Mouse (Mus musculus) testis, postnatal 10 days (tissue): ENCODE measurements at regions not wholly inside any gene's neighbourhood (a gene's known extent, or its start where the extent isn't known, plus 50 kb on each side); places are given as distances from the start of the nearest gene placed in this dataset.

Source experiments
- DNase-seq: peaks from one replicate; pipeline ENCODE4 v3.0.0; 2021; ENCODE audit warnings: low spot score

DNA sequence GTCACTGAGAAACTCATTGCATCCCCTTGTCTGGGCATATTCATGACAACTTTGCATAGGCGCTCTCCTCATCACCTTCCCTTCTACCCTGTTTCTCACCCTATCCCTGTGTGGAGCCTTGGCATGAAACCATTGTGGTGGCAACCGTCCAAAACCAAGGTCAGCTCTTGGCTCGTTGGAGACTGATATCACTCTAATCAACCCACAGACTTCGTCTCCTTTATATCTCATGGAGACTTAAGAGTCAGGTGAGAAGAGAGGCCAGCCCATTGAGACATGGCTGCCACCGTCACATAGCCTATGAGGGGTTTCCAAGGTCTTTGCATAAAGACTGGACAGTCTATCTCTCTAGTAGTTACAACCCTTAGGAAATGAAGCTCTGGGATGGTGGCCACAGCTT, 305.5 kb upstream of the Runx1 start:
- DNase-seq = no peak

DNA sequence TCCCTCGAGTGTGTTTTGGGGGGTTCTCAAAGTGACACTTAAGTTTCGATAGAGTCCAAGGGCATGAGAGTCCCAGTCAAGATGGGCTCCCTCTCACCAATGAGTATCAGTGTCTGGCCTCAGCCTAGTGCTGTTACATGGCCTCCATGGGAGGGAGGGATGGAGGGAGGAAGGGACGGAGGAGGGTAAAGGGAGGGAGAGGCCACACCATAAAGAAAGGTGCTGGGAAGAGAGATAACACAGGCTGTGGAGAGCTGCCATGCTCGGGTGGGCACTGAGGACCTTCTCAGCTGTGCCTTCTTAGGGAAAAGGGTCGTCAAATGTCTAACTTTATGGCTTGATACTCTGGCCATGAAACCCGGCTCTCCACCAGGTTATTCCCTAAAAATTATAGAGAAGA, 304.7 kb upstream of the Runx1 start:
- DNase-seq = no peak

DNA sequence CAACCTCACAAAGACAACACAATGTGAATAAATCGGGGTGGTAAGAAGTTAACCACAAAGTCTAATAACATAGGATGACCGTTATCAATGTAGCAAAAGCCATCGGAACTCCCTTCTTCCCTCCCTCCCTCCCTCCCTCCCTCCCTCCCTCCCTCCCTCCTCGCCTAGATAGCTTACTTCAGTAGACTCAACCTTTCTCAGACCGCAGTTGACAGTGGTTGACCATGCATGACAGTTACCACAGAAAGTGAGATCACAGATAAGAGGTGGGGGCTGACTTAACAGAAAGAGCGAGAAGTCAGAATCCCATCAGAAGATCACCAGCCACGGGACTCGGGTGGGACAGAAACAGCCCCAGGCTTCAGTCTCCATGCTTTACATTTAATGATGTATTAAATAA, 297.8 kb upstream of the Runx1 start:
- no peak for DNase-seq

DNA sequence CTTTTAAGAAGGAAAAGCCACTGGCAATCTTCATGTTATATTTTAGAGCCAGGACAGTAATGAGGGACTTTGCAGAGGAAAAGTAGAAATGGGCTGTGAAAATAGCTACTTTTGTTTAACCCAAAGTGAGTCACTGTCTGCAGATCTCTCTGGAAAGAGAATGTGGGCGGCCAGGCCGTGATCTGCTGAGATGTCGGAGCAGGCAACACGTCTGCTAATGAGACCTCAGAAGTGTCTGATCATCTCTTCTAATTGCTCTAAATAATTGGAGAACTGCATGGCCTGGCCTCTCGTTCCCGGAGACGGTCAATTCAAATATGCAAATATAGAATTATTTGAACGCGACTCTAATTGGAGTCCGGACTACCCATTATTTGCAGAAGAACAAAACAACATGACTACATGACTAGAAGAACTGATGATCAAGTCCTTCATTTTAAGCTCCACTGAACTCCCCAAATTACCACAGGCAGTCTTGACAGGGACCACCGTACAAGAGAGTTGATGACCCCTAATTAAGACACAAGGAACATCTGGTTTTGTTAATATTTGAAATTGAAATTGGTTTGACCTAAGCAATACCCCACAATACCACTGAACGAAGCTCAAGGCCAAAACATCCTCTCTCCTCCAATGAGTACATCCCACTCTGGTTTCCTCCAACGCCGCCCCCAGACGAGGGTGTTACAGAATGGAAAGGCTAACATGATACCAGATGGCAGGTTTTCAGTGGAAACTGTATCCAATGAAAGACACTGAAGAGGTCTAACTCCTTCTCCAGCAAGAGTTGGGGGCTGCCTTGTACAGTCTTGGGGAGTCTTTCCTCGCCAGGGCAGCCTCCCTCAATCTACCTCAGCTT, 290.4 kb upstream of the Runx1 start:
- DNase-seq = no peak

- no peak for DNase-seq
Observed at GRCm38 (mm10) chr16:93110912-93111311, 285.0 kb upstream of the Runx1 start.

- DNase-seq = no peak
Observed at GRCm38 (mm10) chr16:93110451-93110850, 284.5 kb upstream of the Runx1 start.

- no peak for DNase-seq
Observed at GRCm38 (mm10) chr16:93109683-93110407, 283.9 kb upstream of the Runx1 start.

- DNase-seq = no peak
Observed at GRCm38 (mm10) chr16:93107524-93107845, 281.5 kb upstream of the Runx1 start.

DNA sequence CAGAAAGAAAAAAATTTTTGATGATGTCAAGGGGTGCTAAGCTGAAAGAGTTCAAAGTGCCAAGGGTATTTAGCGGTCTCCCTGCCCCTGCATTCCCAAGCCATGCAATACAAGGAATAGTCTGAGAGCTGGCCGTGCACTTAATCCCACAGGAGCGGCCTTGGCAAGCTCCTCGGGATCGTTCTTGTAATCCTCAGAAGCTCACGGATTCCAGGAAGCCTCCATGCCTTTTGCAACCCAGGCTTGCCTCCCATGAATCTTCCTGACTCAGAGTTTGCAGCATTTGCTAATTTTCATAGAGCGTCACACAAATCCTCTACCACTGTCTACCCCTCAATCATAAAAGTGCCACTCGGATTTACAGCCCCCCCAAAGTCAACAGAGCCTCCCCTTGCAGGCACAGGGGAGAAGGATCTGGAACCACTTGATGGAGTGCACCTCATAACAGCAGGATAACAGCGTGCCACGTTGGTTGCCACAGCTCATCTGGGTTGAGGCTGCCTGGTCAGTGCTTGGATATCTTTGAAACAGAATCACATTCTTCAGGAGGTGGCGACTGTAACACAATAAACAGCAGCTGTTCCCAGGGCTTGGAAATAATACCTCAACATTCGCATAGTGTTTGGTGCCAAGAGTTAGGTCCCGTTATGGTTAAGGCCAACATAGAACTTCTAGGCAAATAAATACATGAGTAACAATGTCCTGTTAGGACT, 281.0 kb upstream of the Runx1 start:
- peak; percentile 47 for DNase-seq

GRCm38 (mm10) chr16:93102174-93102573, 276.2 kb upstream of the Runx1 start:
- no peak for DNase-seq

DNA sequence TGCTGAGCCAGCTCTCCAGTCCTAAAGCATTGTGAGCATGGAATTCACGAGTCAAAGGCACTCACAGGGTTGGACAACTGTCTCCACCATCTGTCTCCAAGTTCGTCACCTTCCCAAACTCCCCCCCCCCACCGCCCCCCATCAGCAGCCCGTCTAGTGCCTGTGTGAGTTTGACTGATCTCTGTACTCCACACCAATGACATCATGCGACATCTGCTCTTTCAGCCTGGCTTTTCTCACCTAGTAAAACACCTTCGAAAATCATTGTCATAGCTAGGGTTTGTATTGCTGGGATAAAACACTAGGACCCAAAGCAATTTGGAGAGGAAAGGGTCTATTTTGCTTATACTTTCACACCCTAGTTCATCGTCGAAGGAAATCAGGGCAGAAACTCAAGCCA, 272.1 kb upstream of the Runx1 start:
- no peak for DNase-seq

- no peak for DNase-seq
Observed at GRCm38 (mm10) chr16:93096175-93096574, 270.2 kb upstream of the Runx1 start.

DNA sequence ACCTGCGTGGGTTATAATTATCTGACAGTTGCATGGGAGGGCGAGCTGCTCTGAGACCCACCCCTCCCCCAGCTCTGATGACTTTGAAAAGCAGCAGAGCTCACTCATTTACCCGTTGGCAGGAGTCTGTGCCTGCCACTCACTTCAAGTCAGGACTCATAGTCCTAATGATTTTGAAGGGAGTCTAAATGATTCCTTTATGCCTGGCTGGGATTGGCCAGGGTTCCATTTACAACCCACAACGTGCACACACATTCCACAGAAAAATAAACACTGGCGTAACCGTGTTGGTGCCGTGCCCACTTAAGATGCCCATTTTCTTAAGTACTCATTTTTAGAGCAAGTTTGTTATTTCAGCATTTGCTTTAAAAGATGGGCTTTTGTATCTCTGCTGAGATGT, 266.8 kb upstream of the Runx1 start:
- DNase-seq = no peak

GRCm38 (mm10) chr16:93085227-93085883, 259.4 kb upstream of the Runx1 start:
- DNase-seq = no peak

DNA sequence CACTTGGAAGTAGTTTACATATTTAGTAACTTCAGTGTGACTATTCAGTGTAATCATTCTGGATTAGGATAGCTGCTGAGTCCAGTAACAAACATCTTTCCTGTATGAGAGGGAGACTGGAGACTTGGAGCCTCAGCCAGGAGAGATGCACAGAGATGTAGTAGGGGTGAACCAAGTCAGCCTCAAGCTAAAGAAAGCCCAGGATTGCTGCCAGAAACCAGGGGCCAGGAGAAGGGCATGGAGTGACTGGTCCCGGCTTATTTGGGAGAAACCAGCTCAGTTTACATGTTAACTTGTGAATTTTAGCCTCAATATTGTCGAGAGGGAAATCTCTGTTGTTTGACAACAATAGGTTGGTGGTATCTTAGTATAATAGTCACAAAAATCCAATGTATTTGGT, 257.8 kb upstream of the Runx1 start:
- DNase-seq = no peak

- DNase-seq = no peak
Observed at GRCm38 (mm10) chr16:93083142-93083541, 257.2 kb upstream of the Runx1 start.

- no peak for DNase-seq
Observed at GRCm38 (mm10) chr16:93081533-93081932, 255.6 kb upstream of the Runx1 start.

GRCm38 (mm10) chr16:93079660-93080390, 253.9 kb upstream of the Runx1 start:
- peak; percentile 71 for DNase-seq

DNA sequence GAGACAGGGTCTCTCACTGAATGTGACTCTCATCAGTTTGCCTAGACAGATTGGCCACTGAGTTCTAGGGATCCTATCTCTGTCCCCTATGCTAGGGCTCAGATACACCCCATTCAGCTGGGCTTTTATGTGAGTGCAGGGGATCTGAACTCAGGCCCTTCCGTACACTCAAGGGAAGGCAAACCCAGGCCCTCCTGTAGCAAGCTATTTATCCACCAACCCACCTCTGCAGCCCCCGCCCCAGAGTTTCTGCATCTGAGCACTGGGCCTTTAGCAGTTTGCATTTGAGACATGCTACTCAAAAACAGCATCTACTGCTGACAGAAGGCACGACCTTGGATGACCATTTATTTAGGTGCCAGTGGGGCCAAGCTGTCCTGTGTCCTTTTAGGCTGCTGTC, 253.0 kb upstream of the Runx1 start:
- no peak for DNase-seq

DNA sequence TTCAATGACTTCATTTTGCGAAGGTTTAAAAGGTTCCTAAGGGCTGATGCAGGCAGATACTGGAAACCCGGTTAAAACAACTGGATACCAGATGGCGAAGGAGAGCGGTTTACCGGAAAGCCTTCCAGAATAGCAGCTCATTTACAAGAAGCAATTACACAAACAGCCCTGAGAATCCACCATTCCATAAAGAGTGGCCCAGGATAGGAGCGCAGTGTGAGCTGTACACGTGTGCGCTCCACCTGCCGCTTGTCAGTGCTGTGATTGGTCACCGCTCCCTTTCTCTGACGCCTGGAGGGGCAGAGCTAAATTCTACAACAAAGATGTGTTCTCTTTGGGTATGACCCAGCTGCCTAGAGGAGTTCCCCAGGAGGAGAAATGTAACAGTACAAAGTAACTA, 249.5 kb upstream of the Runx1 start:
- no peak for DNase-seq

DNA sequence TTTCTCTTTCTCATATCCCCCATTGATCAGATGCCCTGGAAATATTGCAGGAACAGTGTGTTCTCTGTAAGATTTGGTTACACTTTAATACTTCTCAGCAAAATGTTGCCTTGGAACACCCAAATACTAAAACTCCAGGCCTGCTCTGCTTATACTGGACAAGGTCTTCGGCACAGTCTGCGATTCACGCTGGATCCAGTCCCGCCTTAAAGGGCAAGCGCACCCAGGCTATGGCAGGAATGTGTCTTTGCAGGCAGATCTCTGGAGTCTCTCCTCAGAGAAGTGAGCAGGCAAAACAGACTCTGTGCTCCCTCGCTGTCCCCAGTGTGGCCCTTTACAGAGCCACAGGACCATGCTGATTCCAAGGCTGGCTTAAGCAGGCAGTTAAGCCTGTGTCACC, 246.2 kb upstream of the Runx1 start:
- DNase-seq = peak; percentile 60

DNA sequence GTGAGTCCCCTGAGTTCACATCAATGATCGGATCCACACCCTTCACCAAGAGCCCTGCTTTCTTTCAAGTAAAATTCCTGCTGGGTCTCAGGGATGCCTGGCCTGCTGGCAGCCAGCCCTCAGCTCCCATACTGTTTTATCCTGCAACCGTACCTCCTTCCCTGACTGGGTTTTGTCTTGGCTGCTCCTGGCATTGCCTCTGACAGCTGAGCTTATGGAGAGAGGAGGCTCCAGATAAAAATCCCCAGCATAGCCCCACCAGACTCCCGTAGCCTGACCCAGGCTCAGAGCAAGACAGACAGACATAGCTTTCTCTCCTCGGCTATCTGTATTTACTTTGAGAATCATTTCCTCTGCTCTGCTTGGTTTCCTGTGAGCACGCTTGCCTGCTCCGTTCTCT, 245.8 kb upstream of the Runx1 start:
- DNase-seq = peak; percentile 46
